Comparison of ENCODE assay signal across 8 mouse cellular contexts in the genomic region with DNA sequence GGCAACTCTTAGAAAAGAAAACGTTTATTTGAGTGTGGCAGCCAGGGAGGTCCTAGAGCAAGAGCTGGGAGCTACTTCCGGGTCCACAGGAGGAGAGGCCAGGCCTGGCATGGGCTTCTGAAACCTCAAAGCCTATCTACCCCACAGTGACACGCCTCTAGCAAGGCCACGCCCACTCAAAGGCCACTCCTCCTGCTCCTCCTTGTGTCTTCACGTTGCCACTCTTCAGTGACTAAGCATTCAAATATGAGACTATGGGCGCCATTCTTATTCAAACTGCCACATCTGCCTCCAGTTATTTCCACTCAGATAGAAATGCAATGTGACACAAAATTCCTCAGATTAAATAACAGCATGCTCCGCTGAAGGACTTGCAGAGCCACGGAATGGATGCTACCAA. TPM values are rescaled to one million over a fixed set of nuclear protein-coding genes. Genes with fewer than 3 reads are reported as not detected.
DNase-seq lines count a peak whose midpoint lies in the region; ATAC-seq and TF ChIP-seq lines count a peak whose summit lies in the region.

No protein-coding gene starts in this region.

- H3K27ac ChIP-seq in bone marrow, adult 2 months (ENCODE audit: control insufficient read depth, insufficient read depth, low read depth, low read length, poor library complexity): peak overlapping the region; percentile 32; the same call in 1 of the 2 replicates
- peak overlapping the region; percentile 74 for H3K27ac ChIP-seq in heart, embryonic 13.5 days (replicated peaks)
- no peak overlapping the region for H3K27ac ChIP-seq in limb, embryonic 14.5 days (replicated peaks; ENCODE audit: low read depth, low read length)

- peaks cover 3% of the 10 kb centered on the region; the same call in 1 of the 2 replicates for H3K9me3 ChIP-seq in heart, embryonic 13.5 days
- no peaks in the 10 kb centered on the region for H3K9me3 ChIP-seq in limb, embryonic 14.5 days (ENCODE audit: control insufficient read depth, low read length)

- WGBS in bone marrow, adult 2 months: 31% methylated on average over 8 of the region's 8 CpGs
- 12% methylated on average over 8 of the region's 8 CpGs for WGBS in heart, embryonic 13.5 days
- 18% methylated on average over 8 of the region's 8 CpGs for WGBS in limb, embryonic 14.5 days

- ATAC-seq in heart, embryonic 13.5 days (ENCODE audit: extremely low read depth, insufficient number of reproducible peaks, low FRiP score, low TSS enrichment): peak; percentile 79
- ATAC-seq in limb, embryonic 14.5 days (ENCODE audit: low FRiP score, low read depth): no peak
- peak; percentile 82 for ATAC-seq in monocyte, adult 5-6 weeks (replicated peaks; ENCODE audit: insufficient number of reproducible peaks, low FRiP score, low TSS enrichment, poor library complexity, severe bottlenecking)

- no peaks in the 10 kb centered on the region for H3K27me3 ChIP-seq in heart, embryonic 13.5 days (replicated peaks)
- no peaks in the 10 kb centered on the region for H3K27me3 ChIP-seq in limb, embryonic 14.5 days (ENCODE audit: control insufficient read depth, insufficient read depth, low read length)

- H3K9ac ChIP-seq in heart, embryonic 13.5 days: peak overlapping the region; percentile 37; the same call in 1 of the 2 replicates
- H3K9ac ChIP-seq in limb, embryonic 14.5 days (ENCODE audit: low read depth, low read length, severe bottlenecking): no peak overlapping the region

- no peak; the same call in 1 of the 2 replicates for TF ChIP-seq POLR2A in bone marrow, adult 2 months (IDR thresholded peaks at IDR 0.05; ENCODE audit: borderline replicate concordance, control insufficient read depth, low read depth, low read length)
- TF ChIP-seq POLR2A in limb, embryonic 14.5 days (IDR thresholded peaks at IDR 0.05; ENCODE audit: borderline replicate concordance, extremely low read depth, insufficient read depth, insufficient read length): no peak

- H3K4me3 ChIP-seq in bone marrow, adult 2 months (replicated peaks; ENCODE audit: control insufficient read depth, low read depth, low read length): peak overlapping the region; percentile 5
- H3K4me3 ChIP-seq in heart, embryonic 13.5 days: peak overlapping the region; percentile 18
- H3K4me3 ChIP-seq in limb, embryonic 14.5 days (replicated peaks; ENCODE audit: low read length): no peak overlapping the region

- peak; percentile 37 for DNase-seq in gastrocnemius, postnatal 14 days
- DNase-seq in gastrocnemius, postnatal 36 days: no peak
- peak; percentile 37 for DNase-seq in limb, embryonic 14.5 days (ENCODE audit: low spot score)
- peak; percentile 72 for DNase-seq in yolk sac, embryonic 10.5 days (ENCODE audit: low spot score)
- no peak for DNase-seq in right cerebral cortex, postnatal 36 days (ENCODE audit: low spot score in 2 of 2)

- TF ChIP-seq CTCF in bone marrow, adult 2 months (IDR thresholded peaks at IDR 0.05; ENCODE audit: control insufficient read depth, insufficient read depth, low read length): no peak

- intact Hi-C loops in gastrocnemius, postnatal 14 days (cut with DNase I; ENCODE audit: low total_unique reads): loop anchor here (10.0 kb wide), 1 partner anchor 54 kb away; no protein-coding TSS in a partner anchor
- intact Hi-C loops in gastrocnemius, postnatal 36 days (cut with DNase I): no loop called here

- H3K4me2 ChIP-seq in heart, embryonic 13.5 days: peak overlapping the region; percentile 60
- no peak overlapping the region for H3K4me2 ChIP-seq in limb, embryonic 14.5 days (replicated peaks; ENCODE audit: low read depth, low read length, severe bottlenecking)

- H3K36me3 ChIP-seq in heart, embryonic 13.5 days: peaks cover 15% of the 10 kb centered on the region; the same call in 1 of the 2 replicates
- H3K36me3 ChIP-seq in limb, embryonic 14.5 days (ENCODE audit: control insufficient read depth, insufficient read depth, low read length): peaks cover 10% of the 10 kb centered on the region

- H3K4me1 ChIP-seq in bone marrow, adult 2 months (ENCODE audit: control insufficient read depth, insufficient read depth, low read length): peaks cover 3% of the 10 kb centered on the region
- peaks cover 36% of the 10 kb centered on the region for H3K4me1 ChIP-seq in heart, embryonic 13.5 days
- H3K4me1 ChIP-seq in limb, embryonic 14.5 days (ENCODE audit: control insufficient read depth, insufficient read depth, low read length): no peaks in the 10 kb centered on the region

RNA-seq across cellular contexts. Expression of a gene that starts 9.2 kb away (rescaled TPM):
- 10 to 100 TPM; 53.9 to 61.5 TPM for total RNA-seq in gastrocnemius, postnatal 14 days (2021)
- 10 to 100 TPM; 56.2 to 60.0 TPM for total RNA-seq in gastrocnemius, postnatal 36 days (2021)
- polyA plus RNA-seq in bone marrow, adult 2 months (2011; ENCODE audit: insufficient read depth, insufficient read length, low replicate concordance, missing spikeins): 16.3 and 23.1 TPM in 2 replicates
- 30.2 and 32.1 TPM in 2 replicates for polyA plus RNA-seq in heart, embryonic 13.5 days (2015; fragmentation: Nextera tagmentation; extraction: Ambion mirVana)
- 42.9 and 54.6 TPM in 2 replicates for polyA plus RNA-seq in limb, embryonic 14.5 days (2012; rRNA removed)
- 42.0 and 43.0 TPM in 2 replicates for polyA plus RNA-seq in limb, embryonic 14.5 days (2014; fragmentation: Nextera tagmentation; extraction: Ambion mirVana)
- total RNA-seq in monocyte, adult 5-6 weeks (2017): 16.5 to 45.5 TPM (median 28.5 TPM) in 3 replicates

RNA-seq across cellular contexts. Expression of a gene that starts 45.1 kb away (rescaled TPM):
- total RNA-seq in gastrocnemius, postnatal 14 days (2021): 10 to 100 TPM; 54.5 to 55.8 TPM
- 10 to 100 TPM; 51.1 to 52.6 TPM for total RNA-seq in gastrocnemius, postnatal 36 days (2021)
- polyA plus RNA-seq in bone marrow, adult 2 months (2011; ENCODE audit: insufficient read depth, insufficient read length, low replicate concordance, missing spikeins): 22.7 and 46.8 TPM in 2 replicates
- polyA plus RNA-seq in heart, embryonic 13.5 days (2015; fragmentation: Nextera tagmentation; extraction: Ambion mirVana): 132 and 153 TPM in 2 replicates
- polyA plus RNA-seq in limb, embryonic 14.5 days (2012; rRNA removed): 54.0 and 62.3 TPM in 2 replicates
- 145 and 147 TPM in 2 replicates for polyA plus RNA-seq in limb, embryonic 14.5 days (2014; fragmentation: Nextera tagmentation; extraction: Ambion mirVana)
- 133 to 155 TPM (median 141 TPM) in 3 replicates for total RNA-seq in monocyte, adult 5-6 weeks (2017)

Comparison
In these comparisons a context has a peak if more than half of its experiments do, and no peak if none do; other contexts are left out.
1. DNase-seq: peak in gastrocnemius, postnatal 14 days (single experiment), limb, embryonic 14.5 days (single experiment) and yolk sac, embryonic 10.5 days (single experiment); none in gastrocnemius, postnatal 36 days (0 of 2) and right cerebral cortex, postnatal 36 days (0 of 2).